Mouse (Mus musculus) hindbrain, embryonic 14.5 days (tissue): ENCODE measurements at regions not wholly inside any gene's neighbourhood (a gene's known extent, or its start where the extent isn't known, plus 50 kb on each side); places are given as distances from the start of the nearest gene placed in this dataset.

ENCODE experiments used
- ATAC-seq: fragments of 200-750 bp; cut with Nextera tagmentation; 2 replicates; pipeline ENCODE4 v1.8.0; 2017; ENCODE audit warnings: moderate number of reproducible peaks, mild to moderate bottlenecking, moderate TSS enrichment, moderate library complexity; ENCODE audit not compliant: low FRiP score
- DNase-seq: peaks from one replicate; pipeline ENCODE4 v3.0.0-alpha.2; 2015; ENCODE audit warnings: low spot score
- H3K27ac ChIP-seq: fragments of 300-500 bp; sonication (generic); 2 replicates; pipeline ENCODE4 v1.5.1; 2014; ENCODE audit warnings: mild to moderate bottlenecking, moderate library complexity
- H3K27me3 ChIP-seq: fragments of 300-500 bp; sonication (generic); 2 replicates; pipeline ENCODE4 v1.6.1; 2014; ENCODE audit warnings: mild to moderate bottlenecking, low read length, mixed read lengths; ENCODE audit not compliant: control insufficient read depth, insufficient read depth
- H3K36me3 ChIP-seq: fragments of 300-500 bp; sonication (generic); replicated peaks from 2 replicates; pipeline ENCODE4 v1.6.1; 2014; ENCODE audit not compliant: control insufficient read depth, insufficient read depth
- H3K4me1 ChIP-seq: fragments of 300-500 bp; sonication (generic); replicated peaks from 2 replicates; pipeline ENCODE4 v1.6.1; 2014; ENCODE audit warnings: antibody characterized with exemption, low read length, mixed read lengths; ENCODE audit not compliant: control insufficient read depth, insufficient read depth
- H3K4me2 ChIP-seq: fragments of 300-500 bp; sonication (generic); replicated peaks from 2 replicates; pipeline ENCODE4 v1.6.1; 2014; ENCODE audit warnings: mild to moderate bottlenecking, moderate library complexity
- H3K4me3 ChIP-seq: fragments of 300-500 bp; sonication (generic); replicated peaks from 2 replicates; pipeline ENCODE4 v1.5.1; 2014; ENCODE audit warnings: mild to moderate bottlenecking, low read length
- H3K9ac ChIP-seq: fragments of 300-500 bp; sonication (generic); 2 replicates; pipeline ENCODE4 v1.6.1; 2014
- H3K9me3 ChIP-seq: fragments of 300-500 bp; sonication (generic); 2 replicates; pipeline ENCODE4 v1.6.1; 2016; ENCODE audit warnings: low read length; ENCODE audit not compliant: control insufficient read depth
- WGBS: fragments of 180-500 bp; shearing (Covaris S2); extraction: QIAGEN DNeasy Blood & Tissue Kit; methylation state at CpG from one replicate; pipeline ENCODE4 v1.1.7; 2014; 5-methylcytosine and 5-hydroxymethylcytosine counted together

DNA sequence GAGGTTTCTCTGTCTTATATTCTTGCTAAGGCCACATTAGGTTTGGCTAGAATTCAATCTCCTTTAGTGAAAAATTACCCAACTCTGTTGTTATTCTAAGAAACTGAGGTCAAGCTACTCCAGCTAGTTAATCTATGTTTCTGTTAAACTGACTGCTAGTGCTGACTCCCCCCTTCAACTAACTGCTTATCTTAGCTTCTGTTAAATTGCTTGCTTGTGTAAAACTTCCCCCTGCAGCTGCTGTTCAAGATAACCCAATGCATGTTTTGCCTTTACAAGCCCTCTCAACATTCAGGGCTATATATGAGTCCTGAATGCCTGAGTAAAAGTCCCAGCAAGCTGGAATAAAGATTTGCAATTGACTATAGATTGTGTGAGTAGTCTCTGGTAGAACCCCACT, 143.6 kb downstream of the Cd55b start:
- H3K4me2 ChIP-seq = no peak overlapping the region
- no peaks in the 10 kb centered on the region for H3K27me3 ChIP-seq
- H3K27ac ChIP-seq = no peak overlapping the region
- H3K4me1 ChIP-seq = no peaks in the 10 kb centered on the region
- H3K4me3 ChIP-seq = no peak overlapping the region
- DNase-seq = no peak
- no peak overlapping the region for H3K9ac ChIP-seq
- H3K36me3 ChIP-seq = no peaks in the 10 kb centered on the region
- H3K9me3 ChIP-seq = peaks cover 15% of the 10 kb centered on the region
- ATAC-seq = no peak

DNA sequence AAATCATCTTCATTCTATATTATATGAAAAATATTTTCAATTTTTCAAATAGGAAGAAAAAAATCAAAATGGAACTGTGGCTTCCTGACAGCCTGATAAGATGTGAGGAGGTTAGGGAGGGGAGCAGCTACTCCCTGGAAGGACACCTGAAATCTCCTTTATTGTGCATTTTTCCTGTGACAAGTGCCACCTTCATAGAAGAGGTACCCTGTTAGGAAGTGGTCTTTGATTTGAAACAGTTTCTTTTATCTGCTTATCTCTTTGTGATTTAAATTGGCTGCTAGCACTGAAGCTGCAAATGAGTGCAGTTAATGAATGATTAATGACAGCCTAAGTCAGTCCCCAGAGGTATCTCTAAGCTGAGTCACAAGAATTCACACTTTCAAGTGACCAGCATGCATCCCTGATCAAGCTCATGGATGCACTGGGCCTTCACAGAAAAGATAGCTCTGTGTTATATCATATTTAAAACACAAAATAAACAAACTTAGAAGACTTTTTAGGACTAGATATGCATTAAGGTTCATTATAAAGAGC, 144.7 kb downstream of the Cd55b start:
- DNase-seq (no peak), ATAC-seq (no peak)
- H3K27ac ChIP-seq = no peak overlapping the region
- no peaks in the 10 kb centered on the region for H3K36me3 ChIP-seq
- no peaks in the 10 kb centered on the region for H3K27me3 ChIP-seq
- H3K4me3 ChIP-seq = no peak overlapping the region
- no peak overlapping the region for H3K9ac ChIP-seq
- no peak overlapping the region for H3K4me2 ChIP-seq
- H3K9me3 ChIP-seq = peaks cover 15% of the 10 kb centered on the region
- H3K4me1 ChIP-seq = no peaks in the 10 kb centered on the region

DNA sequence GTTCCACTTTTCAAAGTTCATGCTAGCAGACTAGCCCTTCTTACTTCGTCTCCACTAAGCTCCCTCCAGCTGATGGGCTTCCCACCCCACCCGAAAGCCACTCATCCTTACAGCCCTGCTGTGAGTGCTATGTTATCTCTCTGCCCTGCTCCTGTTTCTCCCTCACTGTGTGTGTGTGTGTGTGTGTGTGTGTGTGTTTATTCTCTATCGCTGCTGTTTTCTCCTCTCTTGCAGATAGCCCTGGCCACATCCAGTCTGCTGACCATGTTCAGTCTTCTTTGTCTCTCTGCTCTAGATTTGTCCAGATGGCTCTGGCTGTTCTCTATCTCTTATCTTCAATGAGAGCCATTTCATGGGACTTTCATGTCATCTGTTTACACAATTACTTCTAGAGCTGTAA, 145.9 kb downstream of the Cd55b start:
- Histone ChIP-seq H3K9me3 (peaks cover 15% of the 10 kb centered on the region), H3K4me1 (no peaks in the 10 kb centered on the region), H3K4me3 (no peak overlapping the region), H3K4me2 (no peak overlapping the region), H3K9ac (no peak overlapping the region), H3K36me3 (no peaks in the 10 kb centered on the region), H3K27ac (no peak overlapping the region), H3K27me3 (no peaks in the 10 kb centered on the region)
- DNase-seq = no peak
- 88% methylated on average over 3 of the region's 3 CpGs for WGBS
- ATAC-seq = no peak

DNA sequence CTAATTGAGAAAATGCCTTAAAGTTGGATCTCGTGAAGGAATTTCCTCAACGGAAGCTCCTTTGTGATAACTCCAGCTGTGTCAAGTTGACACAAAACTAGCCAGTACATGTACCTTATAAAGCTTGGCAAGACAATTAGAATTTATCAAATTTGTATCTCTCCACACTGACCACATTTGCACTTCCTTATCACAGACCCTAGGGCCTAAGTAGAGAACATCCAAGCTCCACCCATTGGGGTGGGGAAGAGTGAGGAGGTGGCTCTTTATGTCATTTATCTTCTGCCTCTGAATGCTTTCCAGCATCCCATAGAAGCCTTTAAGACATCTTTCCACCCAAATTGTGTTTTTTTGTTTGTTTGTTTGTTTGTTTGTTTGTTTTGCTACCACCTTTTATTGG, 146.8 kb downstream of the Cd55b start:
- no peak overlapping the region for H3K4me3 ChIP-seq
- peaks cover 15% of the 10 kb centered on the region for H3K9me3 ChIP-seq
- no peak overlapping the region for H3K27ac ChIP-seq
- no peak for ATAC-seq
- DNase-seq = no peak
- no peaks in the 10 kb centered on the region for H3K27me3 ChIP-seq
- 85% methylated on average over 2 of the region's 2 CpGs for WGBS
- H3K9ac ChIP-seq = no peak overlapping the region
- H3K4me2 ChIP-seq = no peak overlapping the region
- no peaks in the 10 kb centered on the region for H3K4me1 ChIP-seq
- H3K36me3 ChIP-seq = no peaks in the 10 kb centered on the region

DNA sequence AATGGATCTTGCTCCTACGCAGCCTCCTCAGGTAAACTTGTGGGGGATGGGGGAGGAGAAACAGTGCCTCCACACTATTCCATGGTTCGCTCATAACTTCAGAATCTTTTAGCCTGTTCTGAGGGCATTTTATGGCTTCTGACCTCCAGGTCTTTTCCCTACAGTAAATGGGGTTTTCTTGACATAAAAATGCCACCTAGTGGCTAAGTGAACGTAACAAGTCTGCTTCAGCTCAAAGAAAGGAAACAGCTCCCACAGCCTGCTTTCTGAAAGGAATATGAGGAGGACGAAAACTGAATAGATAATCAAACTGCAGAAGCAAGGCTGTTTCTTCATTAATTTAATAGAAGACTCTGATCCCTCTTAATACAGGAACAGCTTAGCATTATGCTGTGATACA, 148.3 kb downstream of the Cd55b start:
- WGBS = 59% methylated on average over 4 of the region's 4 CpGs
- no peaks in the 10 kb centered on the region for H3K36me3 ChIP-seq
- no peak overlapping the region for H3K9ac ChIP-seq
- DNase-seq (peak; percentile 45), ATAC-seq (no peak)
- H3K27ac ChIP-seq = no peak overlapping the region
- no peak overlapping the region for H3K4me2 ChIP-seq
- no peaks in the 10 kb centered on the region for H3K4me1 ChIP-seq
- H3K9me3 ChIP-seq = peaks cover 13% of the 10 kb centered on the region
- no peak overlapping the region for H3K4me3 ChIP-seq
- H3K27me3 ChIP-seq = no peaks in the 10 kb centered on the region

DNA sequence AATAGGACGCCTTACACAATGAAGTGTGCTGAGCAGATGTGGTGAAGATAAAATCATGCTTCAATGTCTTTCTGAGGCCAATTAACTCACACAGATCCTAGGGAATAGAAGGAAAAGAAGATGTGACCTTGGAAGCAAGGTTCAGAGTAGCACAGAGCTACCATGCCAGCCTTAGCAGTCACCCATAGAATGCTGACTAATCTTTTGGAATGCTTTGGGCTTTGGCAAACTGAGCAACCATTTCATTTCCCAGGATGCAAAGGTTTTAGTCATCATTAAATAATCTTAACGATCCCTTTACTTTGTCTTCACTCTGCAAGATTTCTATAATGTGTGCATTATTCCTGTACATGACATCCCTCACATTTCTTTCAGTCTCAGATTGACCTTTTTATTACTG, 152.4 kb downstream of the Cd55b start:
- H3K4me1 ChIP-seq = no peaks in the 10 kb centered on the region
- ATAC-seq = no peak
- no peaks in the 10 kb centered on the region for H3K27me3 ChIP-seq
- no peak overlapping the region for H3K4me3 ChIP-seq
- 88% methylated on average over 2 of the region's 2 CpGs for WGBS
- no peak overlapping the region for H3K4me2 ChIP-seq
- DNase-seq = no peak
- H3K9me3 ChIP-seq = no peaks in the 10 kb centered on the region
- no peak overlapping the region for H3K9ac ChIP-seq
- H3K27ac ChIP-seq = no peak overlapping the region
- no peaks in the 10 kb centered on the region for H3K36me3 ChIP-seq
